ENCODE assay signal across 14 mouse cellular contexts in genomic region chr4:43114512-43114911, GRCm38 (mm10). TPM values are rescaled to one million over a fixed set of nuclear protein-coding genes. Genes with fewer than 3 reads are reported as not detected.
A peak's percentile ranks its signal among the peaks of the same experiment; 100 is the strongest.
DNase-seq lines count a peak whose midpoint lies in the region; ATAC-seq and TF ChIP-seq lines count a peak whose summit lies in the region.
"Had no signal": no experiment of that assay in that cellular context is flagged by ENCODE, and none has a peak within 500 bp of the region (broad histone marks: within the 10 kb centered on the region; RNA-seq: fewer than 3 reads in every experiment).

No protein-coding gene starts in this region.

- no peak for TF ChIP-seq POLR2A in MEL (IDR thresholded peaks at IDR 0.05; ENCODE audit: control insufficient read depth in 1 of 2, insufficient read depth in 1 of 2, low read depth in 1 of 2, low read length in 2 of 2, poor library complexity in 1 of 2)

- DNase-seq in liver, embryonic 13.5 days = no peak
- no peak for DNase-seq in liver, embryonic 11.5 days (ENCODE audit: low spot score)
- DNase-seq in G1E (ENCODE audit: low spot score) (no peak), MEL (ENCODE audit: low read depth, low spot score) (peak; percentile 47)
- peak; percentile 2 for DNase-seq in naive thymus-derived CD4-positive, alpha-beta T cell, adult 2 months (ENCODE audit: low read depth)
- DNase-seq in forebrain, embryonic 11.5 days (ENCODE audit: low spot score) = no peak
- DNase-seq in embryo, embryonic 11 days = no peak

- no peak overlapping the region for H3K9ac ChIP-seq in liver, embryonic 13.5 days
- H3K9ac ChIP-seq in liver, embryonic 11.5 days (ENCODE audit: low read depth, low read length) = no peak overlapping the region
- H3K9ac ChIP-seq in MEL (ENCODE audit: control insufficient read depth, low read depth, low read length, poor library complexity, severe bottlenecking) = no peak overlapping the region
- no peak overlapping the region for H3K9ac ChIP-seq in forebrain, embryonic 11.5 days (ENCODE audit: low read length)
- H3K9ac ChIP-seq: embryonic facial prominence, embryonic 13.5 days; embryonic facial prominence, embryonic 15.5 days; forebrain, embryonic 13.5 days; forebrain, embryonic 15.5 days; forebrain, postnatal 0 days had no signal

- H3K79me2 ChIP-seq in MEL (ENCODE audit: control insufficient read depth, insufficient read depth, low read length, poor library complexity) = no peaks in the 10 kb centered on the region

- H3K27ac ChIP-seq in liver, embryonic 13.5 days = no peak overlapping the region
- H3K27ac ChIP-seq in liver, embryonic 11.5 days (ENCODE audit: low read depth, low read length) = no peak overlapping the region
- H3K27ac ChIP-seq in MEL (ENCODE audit: control insufficient read depth, low read depth, low read length) = peak overlapping the region; percentile 45
- H3K27ac ChIP-seq in forebrain, embryonic 11.5 days (ENCODE audit: low read depth, low read length) = no peak overlapping the region
- H3K27ac ChIP-seq: embryonic facial prominence, embryonic 13.5 days; embryonic facial prominence, embryonic 15.5 days; forebrain, embryonic 10.5 days; forebrain, embryonic 13.5 days; forebrain, embryonic 15.5 days had no signal

- H3K36me3 ChIP-seq in liver, embryonic 13.5 days = no peaks in the 10 kb centered on the region
- H3K36me3 ChIP-seq in liver, embryonic 11.5 days (ENCODE audit: control insufficient read depth, insufficient read depth, low read length) = no peaks in the 10 kb centered on the region
- H3K36me3 ChIP-seq in G1E (replicated peaks) (no peaks in the 10 kb centered on the region), MEL (ENCODE audit: control insufficient read depth in 1 of 2, insufficient read depth in 2 of 2, low read length in 2 of 2) (peaks cover 0 to 31% of the 10 kb centered on the region in 2 experiments; a peak in 2 of 4 replicates)
- H3K36me3 ChIP-seq in forebrain, embryonic 11.5 days (ENCODE audit: control insufficient read depth, insufficient read depth, low read length) = no peaks in the 10 kb centered on the region
- H3K36me3 ChIP-seq: embryonic facial prominence, embryonic 13.5 days; embryonic facial prominence, embryonic 15.5 days; forebrain, embryonic 10.5 days; forebrain, embryonic 15.5 days had no signal

- TF ChIP-seq RAD21 in MEL (IDR thresholded peaks at IDR 0.05; ENCODE audit: low read depth, low read length) = no peak

- H3K9me3 ChIP-seq in liver, embryonic 13.5 days (replicated peaks) = no peaks in the 10 kb centered on the region
- H3K9me3 ChIP-seq in liver, embryonic 11.5 days (ENCODE audit: control insufficient read depth, low read length) = no peaks in the 10 kb centered on the region
- no peaks in the 10 kb centered on the region for H3K9me3 ChIP-seq in G1E (replicated peaks)
- H3K9me3 ChIP-seq in MEL (replicated peaks; ENCODE audit: insufficient read depth, low read length) = no peaks in the 10 kb centered on the region
- no peaks in the 10 kb centered on the region for H3K9me3 ChIP-seq in forebrain, embryonic 11.5 days (ENCODE audit: control insufficient read depth, low read length)
- H3K9me3 ChIP-seq: embryonic facial prominence, embryonic 13.5 days; embryonic facial prominence, embryonic 15.5 days; forebrain, embryonic 10.5 days; forebrain, embryonic 13.5 days; forebrain, embryonic 15.5 days had no signal

- H3K27me3 ChIP-seq in liver, embryonic 13.5 days = no peaks in the 10 kb centered on the region
- no peaks in the 10 kb centered on the region for H3K27me3 ChIP-seq in liver, embryonic 11.5 days (replicated peaks; ENCODE audit: control insufficient read depth, insufficient read depth, low read length)
- H3K27me3 ChIP-seq in G1E (ENCODE audit: insufficient read depth, low read length) (no peaks in the 10 kb centered on the region), MEL (ENCODE audit: control insufficient read depth in 1 of 2, insufficient read depth in 2 of 2, low read length in 2 of 2) (no peaks in the 10 kb centered on the region)
- no peaks in the 10 kb centered on the region for H3K27me3 ChIP-seq in forebrain, embryonic 11.5 days (ENCODE audit: control insufficient read depth, insufficient read depth, low read length)
- H3K27me3 ChIP-seq: embryonic facial prominence, embryonic 13.5 days; embryonic facial prominence, embryonic 15.5 days; forebrain, embryonic 13.5 days; forebrain, embryonic 15.5 days had no signal

- H3K4me2 ChIP-seq in liver, embryonic 13.5 days = no peak overlapping the region
- H3K4me2 ChIP-seq in liver, embryonic 11.5 days = no peak overlapping the region
- H3K4me2 ChIP-seq in forebrain, embryonic 11.5 days (ENCODE audit: low read depth, low read length, severe bottlenecking) = no peak overlapping the region
- H3K4me2 ChIP-seq: embryonic facial prominence, embryonic 13.5 days; embryonic facial prominence, embryonic 15.5 days; forebrain, embryonic 13.5 days; forebrain, embryonic 15.5 days had no signal

- peak; percentile 85 to 87 for TF ChIP-seq EP300 in MEL (IDR thresholded peaks at IDR 0.05; ENCODE audit: low read depth in 1 of 2, low read length in 2 of 2)

- ATAC-seq in liver, embryonic 13.5 days (ENCODE audit: low read depth) = peak; percentile 43; the same call in 1 of the 2 replicates
- ATAC-seq in liver, embryonic 11.5 days (replicated peaks; ENCODE audit: low FRiP score) = no peak
- ATAC-seq in G1E (ENCODE audit: extremely low read depth, insufficient number of reproducible peaks, low FRiP score, poor library complexity, severe bottlenecking) = peak; percentile 78
- no peak for ATAC-seq in forebrain, embryonic 11.5 days (replicated peaks; ENCODE audit: low FRiP score)
- ATAC-seq: forebrain, embryonic 13.5 days; forebrain, embryonic 15.5 days had no signal

- no peaks in the 10 kb centered on the region; the same call in 1 of the 2 replicates for H3K4me1 ChIP-seq in liver, embryonic 13.5 days (replicated peaks)
- no peaks in the 10 kb centered on the region for H3K4me1 ChIP-seq in liver, embryonic 11.5 days (replicated peaks; ENCODE audit: control insufficient read depth, insufficient read depth, low read length)
- H3K4me1 ChIP-seq in G1E (ENCODE audit: insufficient read depth, low read depth, low read length) = peaks cover 38% of the 10 kb centered on the region
- peaks cover 14 to 27% of the 10 kb centered on the region in 2 experiments for H3K4me1 ChIP-seq in MEL (ENCODE audit: control insufficient read depth in 1 of 2, insufficient read depth in 2 of 2, low read length in 2 of 2)
- H3K4me1 ChIP-seq in forebrain, embryonic 11.5 days (replicated peaks; ENCODE audit: control insufficient read depth, insufficient read depth, low read length) = no peaks in the 10 kb centered on the region
- H3K4me1 ChIP-seq: embryonic facial prominence, embryonic 13.5 days; embryonic facial prominence, embryonic 15.5 days; forebrain, embryonic 10.5 days; forebrain, embryonic 13.5 days; forebrain, embryonic 15.5 days had no signal

- TF ChIP-seq CTCF in G1E (IDR thresholded peaks at IDR 0.05; ENCODE audit: low read depth, low read length) (no peak), MEL (IDR thresholded peaks at IDR 0.05 in 2 of 3, conservative IDR thresholded peaks at IDR 0.05 in 1 of 3; ENCODE audit: control insufficient read depth in 1 of 3, insufficient read depth in 1 of 3, low read depth in 2 of 3, low read length in 3 of 3, poor library complexity in 1 of 3, severe bottlenecking in 1 of 3) (no peak)

- H3K4me3 ChIP-seq in liver, embryonic 13.5 days (replicated peaks) = no peak overlapping the region
- H3K4me3 ChIP-seq in liver, embryonic 11.5 days (ENCODE audit: low read depth, low read length) = no peak overlapping the region
- no peak overlapping the region for H3K4me3 ChIP-seq in G1E (ENCODE audit: low read depth, low read length)
- peak overlapping the region in 1 of 2 experiments; percentile 18; a peak in 2 of 4 replicates for H3K4me3 ChIP-seq in MEL (ENCODE audit: control insufficient read depth in 1 of 2, insufficient read depth in 1 of 2, low read depth in 2 of 2, low read length in 2 of 2)
- no peak overlapping the region for H3K4me3 ChIP-seq in forebrain, embryonic 11.5 days (ENCODE audit: low read depth, low read length)
- H3K4me3 ChIP-seq: embryonic facial prominence, embryonic 13.5 days; embryonic facial prominence, embryonic 15.5 days; erythroblast, embryonic 14.5 days; forebrain, embryonic 10.5 days; forebrain, embryonic 13.5 days; forebrain, embryonic 15.5 days had no signal

- 55% methylated on average over 2 of the region's 2 CpGs for WGBS in liver, embryonic 13.5 days (ENCODE audit: insufficient replicate concordance)
- WGBS in liver, embryonic 11.5 days = 68% methylated on average over 2 of the region's 2 CpGs
- WGBS in forebrain, embryonic 11.5 days = 87% methylated on average over 2 of the region's 2 CpGs

TF ChIP-seq in MEL, 35 proteins besides CTCF, POLR2A, EP300 and RAD21:
- TF ChIP-seq GATA1 (IDR thresholded peaks at IDR 0.05; ENCODE audit: low read depth, low read length) = peak; percentile 89
- 0 out of 2 replicates have a peak, but pooled peaks have one; percentile 13 for TF ChIP-seq RCOR1 (IDR thresholded peaks at IDR 0.05; ENCODE audit: low read depth, low read length)
- TF ChIP-seq ZMIZ1 (IDR thresholded peaks at IDR 0.05; ENCODE audit: low read depth, low read length) = no peak
- TF ChIP-seq MEF2A (IDR thresholded peaks at IDR 0.05; ENCODE audit: extremely low read depth, insufficient replicate concordance, low read depth, low read length, poor library complexity, severe bottlenecking) = peak; percentile 28; the same call in 1 of the 2 replicates
- no peak for TF ChIP-seq ZC3H11A (IDR thresholded peaks at IDR 0.05; ENCODE audit: low read depth, low read length)
- TF ChIP-seq SIN3A (IDR thresholded peaks at IDR 0.05; ENCODE audit: low read length) = 0 out of 2 replicates have a peak, but pooled peaks have one; percentile 31
- TF ChIP-seq TAL1 (IDR thresholded peaks at IDR 0.05; ENCODE audit: low read length) = peak; percentile 35; the same call in 1 of the 2 replicates
- peak; percentile 68 for TF ChIP-seq ETS1 (IDR thresholded peaks at IDR 0.05; ENCODE audit: low read depth, low read length)
- TF ChIP-seq TCF12 (IDR thresholded peaks at IDR 0.05; ENCODE audit: low read depth, low read length) = peak; percentile 92

RNA-seq across cellular contexts. Expression of gene Unc13b, which starts 55.8 kb away (rescaled TPM):
- polyA plus RNA-seq in liver, embryonic 13.5 days (2015; fragmentation: Nextera tagmentation; extraction: Ambion mirVana) = 0.30 and 0.37 TPM in 2 replicates
- polyA plus RNA-seq in liver, embryonic 11.5 days (2014; fragmentation: Nextera tagmentation; extraction: Ambion mirVana) = 2.0 and 2.4 TPM in 2 replicates
- total RNA-seq in G1E (2014; fragmentation: Nextera tagmentation) = 0.63 and 3.9 TPM in 2 replicates
- 4.0 and 5.5 TPM in 2 replicates for total RNA-seq in G1E (2017)
- 0.36 and 0.56 TPM in 2 replicates for polyA plus RNA-seq in G1E (2012)
- 5.4 and 6.5 TPM in 2 replicates for total RNA-seq in MEL (2012; rRNA removed)
- polyA plus RNA-seq in MEL (2012; ENCODE audit: insufficient read depth in 1 of 2, insufficient read length in 2 of 2, low read depth in 1 of 2, low replicate concordance in 2 of 2, missing spikeins in 1 of 2) = 1 to 10 TPM in 1 of 2 experiments, not detected in 1; 9.6 TPM
- polyA plus RNA-seq in forebrain, embryonic 11.5 days (2014; fragmentation: Nextera tagmentation; extraction: Ambion mirVana) = 22.9 and 23.0 TPM in 2 replicates

Comparison
In these comparisons a context has a peak if more than half of its experiments do, and no peak if none do; other contexts are left out.
1. ATAC-seq: peak in liver, embryonic 13.5 days (single experiment) and G1E (single experiment); none in liver, embryonic 11.5 days (single experiment) and forebrain, embryonic 11.5 days (single experiment).
2. DNase-seq: peak in MEL (single experiment) and naive thymus-derived CD4-positive, alpha-beta T cell, adult 2 months (single experiment); none in liver, embryonic 13.5 days (single experiment), liver, embryonic 11.5 days (single experiment), G1E (single experiment), forebrain, embryonic 11.5 days (single experiment) and embryo, embryonic 11 days (single experiment).